In the genomic region with DNA sequence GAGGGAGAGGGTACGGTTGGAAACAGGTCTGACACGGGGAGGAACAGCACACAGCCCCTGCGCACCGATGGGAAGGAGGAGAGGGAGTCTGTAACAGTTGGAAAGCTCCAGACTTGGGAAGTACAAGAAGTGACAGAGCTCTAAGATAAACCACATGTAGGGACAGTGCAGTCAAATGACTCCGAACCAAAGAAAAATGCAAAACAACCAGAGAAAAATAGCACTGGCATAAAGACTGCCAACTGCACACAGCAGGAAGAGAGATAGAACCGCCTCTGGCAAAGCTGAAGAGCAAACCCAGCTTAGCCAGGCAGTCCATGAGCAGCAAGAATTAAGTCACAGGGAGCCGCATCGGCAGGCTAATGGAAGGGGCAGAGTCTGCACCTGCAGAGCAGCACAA, we compare ENCODE assay signal across 24 mouse cellular contexts. TPM values are rescaled to one million over a fixed set of nuclear protein-coding genes. Genes with fewer than 3 reads are reported as not detected.
DNase-seq lines count a peak whose midpoint lies in the region; ATAC-seq and TF ChIP-seq lines count a peak whose summit lies in the region.
"Had no signal": no experiment of that assay in that cellular context is flagged by ENCODE, and none has a peak within 500 bp of the region (broad histone marks: within the 10 kb centered on the region; RNA-seq: fewer than 3 reads in every experiment).

No protein-coding gene starts in this region.

- no peak overlapping the region for H3K4me3 ChIP-seq in forebrain, embryonic 15.5 days
- no peak overlapping the region for H3K4me3 ChIP-seq in forebrain, embryonic 16.5 days (replicated peaks; ENCODE audit: low read length)
- H3K4me3 ChIP-seq in layer of hippocampus, adult 2 months, result no peak overlapping the region
- H3K4me3 ChIP-seq in neural tube, embryonic 13.5 days, result no peak overlapping the region
- H3K4me3 ChIP-seq: heart, embryonic 13.5 days; hindbrain, embryonic 10.5 days; intestine, embryonic 15.5 days; limb, embryonic 12.5 days; liver, embryonic 15.5 days; midbrain, embryonic 10.5 days; neural tube, embryonic 12.5 days had no signal

- no peaks in the 10 kb centered on the region for H3K27me3 ChIP-seq in forebrain, embryonic 15.5 days
- H3K27me3 ChIP-seq in forebrain, embryonic 16.5 days (replicated peaks; ENCODE audit: control insufficient read depth, insufficient read depth, low read length), result no peaks in the 10 kb centered on the region
- no peaks in the 10 kb centered on the region for H3K27me3 ChIP-seq in neural tube, embryonic 13.5 days
- H3K27me3 ChIP-seq: heart, embryonic 13.5 days; intestine, embryonic 15.5 days; limb, embryonic 12.5 days; liver, embryonic 15.5 days; neural tube, embryonic 12.5 days had no signal

- WGBS in forebrain, embryonic 15.5 days, result 80% methylated on average over 8 of the region's 8 CpGs
- WGBS in forebrain, embryonic 16.5 days, result 74% methylated on average over 8 of the region's 8 CpGs
- 69% methylated on average over 8 of the region's 8 CpGs for WGBS in neural tube, embryonic 13.5 days

- TF ChIP-seq CTCF in layer of hippocampus, adult 2 months (conservative IDR thresholded peaks at IDR 0.05), result no peak

- H3K36me3 ChIP-seq in forebrain, embryonic 15.5 days, result peaks cover 19% of the 10 kb centered on the region
- H3K36me3 ChIP-seq in forebrain, embryonic 16.5 days (ENCODE audit: control insufficient read depth, insufficient read depth), result peaks cover 9% of the 10 kb centered on the region
- H3K36me3 ChIP-seq in neural tube, embryonic 13.5 days, result peaks cover 26% of the 10 kb centered on the region

- no peaks in the 10 kb centered on the region for H3K9me3 ChIP-seq in forebrain, embryonic 15.5 days
- no peaks in the 10 kb centered on the region for H3K9me3 ChIP-seq in forebrain, embryonic 16.5 days (ENCODE audit: control insufficient read depth, low read length)
- H3K9me3 ChIP-seq in neural tube, embryonic 13.5 days, result no peaks in the 10 kb centered on the region
- H3K9me3 ChIP-seq: heart, embryonic 13.5 days; hindbrain, embryonic 10.5 days; intestine, embryonic 15.5 days; limb, embryonic 12.5 days; liver, embryonic 15.5 days; midbrain, embryonic 10.5 days; neural tube, embryonic 12.5 days had no signal

- DNase-seq in layer of hippocampus, adult 2 months (ENCODE audit: low spot score in 2 of 2), result peak in 1 of 2 experiments; percentile 19
- no peak for DNase-seq in layer of hippocampus, postnatal 14 days (ENCODE audit: low spot score in 2 of 2)
- no peak for DNase-seq in neural tube, embryonic 10.5 days (ENCODE audit: extremely low spot score, low spot score)
- DNase-seq in kidney, postnatal 10 days, result no peak
- DNase-seq in urinary bladder, adult 2 months (ENCODE audit: low spot score), result no peak
- DNase-seq: adrenal gland, postnatal 14 days; cerebellum, adult 8-10 months; heart, postnatal 10 days; kidney, adult 2 months; kidney, postnatal 4 days; lung, embryonic 14.5 days; retina, postnatal 1 day; right cerebral cortex, postnatal 14 days had no signal

- H3K27ac ChIP-seq in forebrain, embryonic 15.5 days (replicated peaks), result peak overlapping the region; percentile 5; the same call in 1 of the 2 replicates
- no peak overlapping the region; the same call in 1 of the 2 replicates for H3K27ac ChIP-seq in forebrain, embryonic 16.5 days (ENCODE audit: low read length)
- peak overlapping the region; percentile 82 for H3K27ac ChIP-seq in layer of hippocampus, adult 2 months
- peak overlapping the region; percentile 38; the same call in 1 of the 2 replicates for H3K27ac ChIP-seq in neural tube, embryonic 13.5 days (replicated peaks)
- H3K27ac ChIP-seq: heart, embryonic 13.5 days; hindbrain, embryonic 10.5 days; hindbrain, postnatal 0 days; intestine, embryonic 15.5 days; limb, embryonic 12.5 days; liver, embryonic 15.5 days; midbrain, embryonic 10.5 days; neural tube, embryonic 12.5 days had no signal

- ATAC-seq in forebrain, embryonic 15.5 days (replicated peaks), result no peak
- no peak for ATAC-seq in forebrain, embryonic 16.5 days
- no peak for ATAC-seq in neural tube, embryonic 13.5 days (ENCODE audit: low read depth)
- ATAC-seq: hindbrain, postnatal 0 days; intestine, embryonic 15.5 days had no signal

- peaks cover 53% of the 10 kb centered on the region for H3K4me1 ChIP-seq in forebrain, embryonic 15.5 days
- peaks cover 43% of the 10 kb centered on the region for H3K4me1 ChIP-seq in forebrain, embryonic 16.5 days (replicated peaks; ENCODE audit: control insufficient read depth, insufficient read depth, low read length)
- peaks cover 79% of the 10 kb centered on the region for H3K4me1 ChIP-seq in neural tube, embryonic 13.5 days (replicated peaks)

- no peak overlapping the region for H3K9ac ChIP-seq in forebrain, embryonic 15.5 days (replicated peaks)
- H3K9ac ChIP-seq in forebrain, embryonic 16.5 days (replicated peaks; ENCODE audit: low read depth, low read length), result no peak overlapping the region
- no peak overlapping the region for H3K9ac ChIP-seq in neural tube, embryonic 13.5 days
- H3K9ac ChIP-seq: heart, embryonic 13.5 days; intestine, embryonic 15.5 days; limb, embryonic 12.5 days; liver, embryonic 15.5 days; lung, embryonic 14.5 days; neural tube, embryonic 12.5 days had no signal

- H3K4me2 ChIP-seq in forebrain, embryonic 15.5 days (replicated peaks), result no peak overlapping the region
- H3K4me2 ChIP-seq in forebrain, embryonic 16.5 days (ENCODE audit: low read length), result no peak overlapping the region
- H3K4me2 ChIP-seq in neural tube, embryonic 13.5 days, result no peak overlapping the region
- H3K4me2 ChIP-seq: heart, embryonic 13.5 days; intestine, embryonic 15.5 days; limb, embryonic 12.5 days; liver, embryonic 15.5 days; lung, embryonic 14.5 days; neural tube, embryonic 12.5 days had no signal

RNA-seq across cellular contexts. Expression of gene Zcchc14, which starts 29.7 kb away (rescaled TPM):
- 36.7 and 39.2 TPM in 2 replicates for polyA plus RNA-seq in forebrain, embryonic 15.5 days (2015; fragmentation: Nextera tagmentation; extraction: Ambion mirVana)
- polyA plus RNA-seq in forebrain, embryonic 16.5 days (2015; fragmentation: Nextera tagmentation; extraction: Ambion mirVana), result 37.3 and 38.5 TPM in 2 replicates
- total RNA-seq in layer of hippocampus, adult 2 months (2021), result 10 to 100 TPM; 92.5 to 93.2 TPM
- total RNA-seq in layer of hippocampus, postnatal 14 days (2021), result 10 to 100 TPM; 78.1 to 83.0 TPM
- 22.2 and 23.6 TPM in 2 replicates for polyA plus RNA-seq in neural tube, embryonic 13.5 days (2015; fragmentation: Nextera tagmentation; extraction: Ambion mirVana)
- polyA plus RNA-seq in urinary bladder, adult 2 months (2012; rRNA removed), result 16.9 and 22.7 TPM in 2 replicates

RNA-seq across cellular contexts. Expression of gene Map1lc3b, which starts 32.9 kb away (rescaled TPM):
- 394 and 395 TPM in 2 replicates for polyA plus RNA-seq in forebrain, embryonic 15.5 days (2015; fragmentation: Nextera tagmentation; extraction: Ambion mirVana)
- polyA plus RNA-seq in forebrain, embryonic 16.5 days (2015; fragmentation: Nextera tagmentation; extraction: Ambion mirVana), result 407 and 443 TPM in 2 replicates
- 100 to 1,000 TPM; 166 to 172 TPM for total RNA-seq in layer of hippocampus, adult 2 months (2021)
- total RNA-seq in layer of hippocampus, postnatal 14 days (2021), result 100 to 1,000 TPM; 172 to 184 TPM
- 411 and 420 TPM in 2 replicates for polyA plus RNA-seq in neural tube, embryonic 13.5 days (2015; fragmentation: Nextera tagmentation; extraction: Ambion mirVana)
- 52.4 and 97.9 TPM in 2 replicates for polyA plus RNA-seq in urinary bladder, adult 2 months (2012; rRNA removed)

RNA-seq across cellular contexts. Expression of gene Fbxo31, which starts 44.4 kb away (rescaled TPM):
- polyA plus RNA-seq in forebrain, embryonic 15.5 days (2015; fragmentation: Nextera tagmentation; extraction: Ambion mirVana), result 31.0 and 32.4 TPM in 2 replicates
- polyA plus RNA-seq in forebrain, embryonic 16.5 days (2015; fragmentation: Nextera tagmentation; extraction: Ambion mirVana), result 33.8 and 35.9 TPM in 2 replicates
- 100 to 1,000 TPM; 110 to 116 TPM for total RNA-seq in layer of hippocampus, adult 2 months (2021)
- total RNA-seq in layer of hippocampus, postnatal 14 days (2021), result 10 to 100 TPM; 81.3 to 98.2 TPM
- 28.8 and 32.0 TPM in 2 replicates for polyA plus RNA-seq in neural tube, embryonic 13.5 days (2015; fragmentation: Nextera tagmentation; extraction: Ambion mirVana)
- 25.6 and 33.8 TPM in 2 replicates for polyA plus RNA-seq in urinary bladder, adult 2 months (2012; rRNA removed)
